Mouse (Mus musculus): ENCODE results near the gene Ankrd44. TPM values are rescaled to one million over a fixed set of nuclear protein-coding genes. Genes with fewer than 3 reads are reported as not detected.
A peak's percentile ranks its signal among the peaks of the same experiment; 100 is the strongest.

Gene Ankrd44
- polyA plus RNA-seq (2012; rRNA removed), result 3.7 and 4.2 TPM in 2 replicates

DNA sequence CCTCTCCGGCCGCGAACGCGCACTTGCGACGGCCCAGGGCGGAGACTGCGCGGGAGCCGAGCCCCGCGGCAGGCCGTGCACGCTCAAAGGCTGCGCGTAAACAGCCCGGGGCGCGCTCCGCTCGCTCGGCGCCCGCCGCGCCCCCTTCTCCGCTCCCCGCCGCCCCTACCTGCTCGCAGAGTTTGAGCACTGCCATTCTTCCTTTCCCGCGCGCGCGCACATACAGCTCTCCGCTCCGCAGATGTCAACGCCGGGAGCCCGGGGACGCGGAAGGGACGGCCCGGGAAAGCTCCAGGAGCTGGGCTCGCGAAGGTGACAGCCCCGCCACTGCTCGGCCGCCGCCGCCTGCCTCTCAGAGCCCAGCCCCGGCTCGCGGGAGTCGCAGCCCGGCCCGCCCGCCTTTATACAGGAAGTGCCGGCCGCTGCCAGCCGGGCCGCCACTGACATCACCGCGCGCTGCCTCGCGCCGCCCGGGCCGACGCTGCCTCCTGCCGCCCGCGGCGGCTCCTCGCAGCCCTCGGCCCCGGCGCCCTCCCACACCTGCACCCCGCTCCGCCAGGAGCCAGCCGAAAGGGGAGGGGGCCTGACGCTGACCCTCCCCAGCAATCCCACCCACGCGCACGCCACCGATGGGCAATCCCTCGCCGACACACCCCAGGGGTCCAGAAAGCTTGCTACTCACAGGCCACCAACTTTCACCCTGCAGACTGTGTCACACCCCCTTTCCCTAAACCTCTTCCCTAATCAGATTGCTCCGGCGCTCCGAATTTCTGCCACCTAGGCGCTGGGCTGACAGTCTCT, at the start of gene Ankrd44:
Ankrd44 (minus strand) TSS at position 417 of the 801 bp plus-strand sequence.
- under 1% methylated on average over 94 of the region's 94 CpGs for WGBS
- TF ChIP-seq POLR2A (IDR thresholded peaks at IDR 0.05; ENCODE audit: low read depth, low read length) (0 out of 2 replicates have a peak, but pooled peaks have one; percentile 42), CTCF (IDR thresholded peaks at IDR 0.05; ENCODE audit: extremely low read depth, insufficient read length, insufficient replicate concordance, low read depth, low read length) (peak; percentile 51)
- Histone ChIP-seq H3K4me3 (ENCODE audit: low read depth, low read length) (peak within 1 kb of the TSS; percentile 76), H3K27me3 (ENCODE audit: control insufficient read depth, insufficient read depth, low read length) (no peaks in the 10 kb centered on the region), H3K4me1 (ENCODE audit: control insufficient read depth, insufficient read depth, insufficient read length, low read length) (peaks cover 10% of the 10 kb centered on the region), H3K36me3 (ENCODE audit: control insufficient read depth, insufficient read depth, low read length) (no peaks in the 10 kb centered on the region), H3K27ac (ENCODE audit: insufficient read depth, low read depth, low read length) (peak within 1 kb of the TSS; percentile 38)

DNA sequence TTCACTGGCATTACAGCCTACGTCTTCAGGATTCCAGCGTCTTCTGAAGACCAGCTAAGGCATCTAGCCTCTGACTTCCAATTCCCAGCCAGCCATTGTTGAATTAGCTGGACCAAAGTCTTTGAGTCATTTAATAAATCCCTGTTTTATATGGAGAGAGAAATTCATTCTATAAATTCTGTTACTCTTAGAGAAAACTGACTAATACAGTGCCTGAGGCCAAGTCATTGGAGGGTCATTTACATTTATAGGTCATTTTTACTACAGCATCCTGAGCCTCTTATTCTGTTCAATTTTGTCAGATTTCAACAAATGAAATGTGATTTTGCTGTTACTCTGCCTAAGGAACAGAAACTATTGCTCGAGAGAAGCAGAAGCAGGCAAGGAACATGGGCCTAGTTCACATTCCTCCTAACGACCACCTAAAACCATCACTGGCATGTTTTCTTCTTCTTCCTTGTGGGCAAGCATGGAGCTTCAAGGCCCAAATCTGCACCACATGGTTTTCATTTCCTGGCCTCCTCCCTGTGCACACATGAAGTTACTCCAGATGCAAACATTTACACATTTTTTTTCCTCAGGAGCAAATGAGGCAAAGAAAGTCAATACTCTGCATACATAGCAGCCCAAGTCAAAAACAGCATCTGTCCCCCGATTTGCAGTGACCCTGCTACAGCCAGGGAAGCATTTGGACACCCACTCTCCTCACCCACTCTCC, 45.7 kb upstream of the Ankrd44 start:
- no peak for TF ChIP-seq POLR2A (IDR thresholded peaks at IDR 0.05; ENCODE audit: low read depth, low read length)
- TF ChIP-seq CTCF (IDR thresholded peaks at IDR 0.05; ENCODE audit: extremely low read depth, insufficient read length, insufficient replicate concordance, low read depth, low read length), result no peak
- H3K27me3 ChIP-seq (ENCODE audit: control insufficient read depth, insufficient read depth, low read length), result no peaks in the 10 kb centered on the region
- H3K36me3 ChIP-seq (ENCODE audit: control insufficient read depth, insufficient read depth, low read length), result no peaks in the 10 kb centered on the region
- no peaks in the 10 kb centered on the region for H3K4me1 ChIP-seq (ENCODE audit: control insufficient read depth, insufficient read depth, insufficient read length, low read length)
- no peak overlapping the region for H3K4me3 ChIP-seq (ENCODE audit: low read depth, low read length)
- 74% methylated on average over 5 of the region's 5 CpGs for WGBS
- H3K27ac ChIP-seq (ENCODE audit: insufficient read depth, low read depth, low read length), result no peak overlapping the region

DNA sequence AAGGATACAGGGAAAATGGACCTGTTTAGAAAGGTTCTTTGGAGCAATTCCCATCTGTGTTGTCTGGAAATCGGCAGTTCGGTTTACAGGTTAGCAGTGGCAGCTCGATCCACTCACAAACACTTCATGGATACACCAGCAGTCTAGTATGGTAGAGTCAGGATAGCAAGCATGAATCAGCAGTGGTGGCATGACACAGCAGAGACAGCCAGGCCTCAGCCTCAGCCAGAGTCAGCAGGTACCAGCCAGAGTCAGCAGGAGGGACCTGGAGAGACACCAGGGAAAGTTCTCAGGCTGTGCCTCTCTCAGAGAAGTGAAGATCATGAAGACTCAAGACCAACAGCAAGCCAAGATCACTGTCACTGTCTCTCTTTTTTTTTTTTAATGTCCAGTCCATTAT, 40.7 kb upstream of the Ankrd44 start:
- no peak overlapping the region for H3K4me3 ChIP-seq (ENCODE audit: low read depth, low read length)
- no peaks in the 10 kb centered on the region for H3K4me1 ChIP-seq (ENCODE audit: control insufficient read depth, insufficient read depth, insufficient read length, low read length)
- no peak for TF ChIP-seq CTCF (IDR thresholded peaks at IDR 0.05; ENCODE audit: extremely low read depth, insufficient read length, insufficient replicate concordance, low read depth, low read length)
- no peak for TF ChIP-seq POLR2A (IDR thresholded peaks at IDR 0.05; ENCODE audit: low read depth, low read length)
- WGBS, result 94% methylated on average over 3 of the region's 3 CpGs
- H3K36me3 ChIP-seq (ENCODE audit: control insufficient read depth, insufficient read depth, low read length), result no peaks in the 10 kb centered on the region
- H3K27ac ChIP-seq (ENCODE audit: insufficient read depth, low read depth, low read length), result no peak overlapping the region
- no peaks in the 10 kb centered on the region for H3K27me3 ChIP-seq (ENCODE audit: control insufficient read depth, insufficient read depth, low read length)

DNA sequence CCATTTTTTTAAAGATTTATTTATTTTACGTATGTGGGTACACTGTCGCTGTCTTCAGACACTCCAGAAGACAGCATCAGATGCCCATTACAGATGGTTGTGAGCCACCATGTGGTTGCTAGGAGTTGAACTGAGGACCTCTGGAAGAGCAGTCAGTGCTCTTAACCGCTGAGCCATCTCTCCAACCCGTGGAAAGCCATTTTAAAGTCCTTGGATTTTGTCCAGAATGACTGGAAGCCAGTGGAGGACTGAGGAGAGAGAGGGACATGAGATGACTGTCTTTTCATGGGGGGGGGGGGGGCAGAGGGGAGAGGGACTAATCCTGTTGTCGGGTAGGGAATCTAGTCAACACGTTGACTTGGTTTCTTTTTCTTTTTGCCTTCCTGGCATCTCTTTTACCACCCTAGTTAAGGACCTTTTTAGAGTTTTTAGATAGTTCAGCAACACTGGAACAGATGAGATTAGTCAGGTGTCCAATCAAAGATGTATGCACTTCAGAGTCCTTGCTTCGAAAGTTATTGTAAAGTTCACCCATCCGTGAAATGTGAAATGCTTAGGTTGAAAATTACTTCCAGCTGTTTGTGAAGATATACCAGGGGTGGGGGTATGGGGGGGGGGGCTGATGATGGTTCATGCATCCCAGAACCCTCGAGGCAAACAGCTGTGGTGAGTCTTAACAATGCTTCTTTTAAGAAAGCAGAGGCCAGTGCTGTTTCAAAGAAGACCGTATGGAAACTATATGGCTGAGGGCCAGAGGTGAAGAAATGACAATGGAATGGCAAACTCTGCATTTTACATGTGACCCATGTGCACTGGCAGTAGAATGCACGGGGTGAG, 39.2 kb upstream of the Ankrd44 start:
- TF ChIP-seq CTCF (IDR thresholded peaks at IDR 0.05; ENCODE audit: extremely low read depth, insufficient read length, insufficient replicate concordance, low read depth, low read length) (no peak), POLR2A (IDR thresholded peaks at IDR 0.05; ENCODE audit: low read depth, low read length) (no peak)
- H3K36me3 ChIP-seq (ENCODE audit: control insufficient read depth, insufficient read depth, low read length), result no peaks in the 10 kb centered on the region
- WGBS, result 67% methylated on average over 11 of the region's 11 CpGs

DNA sequence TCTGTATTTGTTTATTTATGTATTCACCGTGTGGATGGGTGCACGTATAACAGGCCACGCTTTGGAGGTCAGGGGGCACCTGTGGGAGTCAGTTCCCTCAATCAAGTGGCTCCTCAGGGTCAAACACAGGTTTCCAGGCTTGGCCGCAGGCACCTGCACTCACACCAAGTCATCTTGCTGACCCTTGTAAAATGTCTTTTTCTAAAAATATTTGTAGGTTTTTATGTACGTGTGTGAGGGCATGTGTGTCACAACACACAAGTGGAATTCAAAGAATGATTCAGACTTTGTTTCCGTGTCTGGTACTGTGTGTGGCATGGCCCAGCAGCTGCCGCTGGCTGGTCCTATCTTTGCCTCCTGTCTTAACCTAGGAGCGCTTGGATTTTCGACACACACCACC, 35.5 kb upstream of the Ankrd44 start:
- Histone ChIP-seq H3K27ac (ENCODE audit: insufficient read depth, low read depth, low read length) (no peak overlapping the region), H3K4me1 (ENCODE audit: control insufficient read depth, insufficient read depth, insufficient read length, low read length) (no peaks in the 10 kb centered on the region), H3K4me3 (ENCODE audit: low read depth, low read length) (no peak overlapping the region), H3K27me3 (ENCODE audit: control insufficient read depth, insufficient read depth, low read length) (no peaks in the 10 kb centered on the region), H3K36me3 (ENCODE audit: control insufficient read depth, insufficient read depth, low read length) (no peaks in the 10 kb centered on the region)
- no peak for TF ChIP-seq CTCF (IDR thresholded peaks at IDR 0.05; ENCODE audit: extremely low read depth, insufficient read length, insufficient replicate concordance, low read depth, low read length)
- TF ChIP-seq POLR2A (IDR thresholded peaks at IDR 0.05; ENCODE audit: low read depth, low read length), result no peak
- WGBS, result 85% methylated on average over 9 of the region's 9 CpGs

More for the DNA sequence above, 39.2 kb upstream of the Ankrd44 start:
- Histone ChIP-seq H3K27me3 (ENCODE audit: control insufficient read depth, insufficient read depth, low read length) (no peaks in the 10 kb centered on the region), H3K4me3 (ENCODE audit: low read depth, low read length) (no peak overlapping the region), H3K4me1 (ENCODE audit: control insufficient read depth, insufficient read depth, insufficient read length, low read length) (no peaks in the 10 kb centered on the region), H3K27ac (ENCODE audit: insufficient read depth, low read depth, low read length) (no peak overlapping the region)

DNA sequence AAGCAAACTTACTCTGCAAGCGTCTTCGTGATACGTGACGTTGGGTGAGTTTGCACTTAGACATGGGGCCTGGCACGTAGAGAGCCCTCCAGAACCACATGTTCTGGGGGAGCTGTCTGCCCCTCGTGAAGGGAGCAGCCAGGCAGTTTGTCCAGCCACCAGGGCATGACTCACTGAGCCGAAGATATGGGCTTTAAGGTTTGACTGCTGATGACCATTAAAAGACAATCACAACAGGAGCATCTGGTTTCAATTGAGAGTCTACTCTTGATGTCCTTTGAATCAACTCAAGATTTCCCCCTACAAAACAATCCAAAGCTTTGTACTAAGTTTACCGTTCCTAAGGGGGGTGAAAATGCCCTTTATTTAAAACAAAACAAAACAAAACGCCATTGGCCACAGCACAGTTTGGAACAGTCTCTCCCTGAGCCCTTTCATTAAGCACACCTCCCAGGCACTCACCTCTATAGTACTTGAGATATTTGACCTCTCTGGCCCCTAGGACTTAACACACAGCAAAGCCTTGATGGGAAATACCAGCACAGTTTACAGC, 34.5 kb upstream of the Ankrd44 start:
- Histone ChIP-seq H3K27me3 (ENCODE audit: control insufficient read depth, insufficient read depth, low read length) (no peaks in the 10 kb centered on the region), H3K27ac (ENCODE audit: insufficient read depth, low read depth, low read length) (no peak overlapping the region), H3K4me1 (ENCODE audit: control insufficient read depth, insufficient read depth, insufficient read length, low read length) (no peaks in the 10 kb centered on the region), H3K4me3 (ENCODE audit: low read depth, low read length) (no peak overlapping the region), H3K36me3 (ENCODE audit: control insufficient read depth, insufficient read depth, low read length) (no peaks in the 10 kb centered on the region)
- TF ChIP-seq POLR2A (IDR thresholded peaks at IDR 0.05; ENCODE audit: low read depth, low read length) (no peak), CTCF (IDR thresholded peaks at IDR 0.05; ENCODE audit: extremely low read depth, insufficient read length, insufficient replicate concordance, low read depth, low read length) (no peak)
- 79% methylated on average over 9 of the region's 9 CpGs for WGBS

All from small intestine, adult 2 months (tissue).